In the genomic region with DNA sequence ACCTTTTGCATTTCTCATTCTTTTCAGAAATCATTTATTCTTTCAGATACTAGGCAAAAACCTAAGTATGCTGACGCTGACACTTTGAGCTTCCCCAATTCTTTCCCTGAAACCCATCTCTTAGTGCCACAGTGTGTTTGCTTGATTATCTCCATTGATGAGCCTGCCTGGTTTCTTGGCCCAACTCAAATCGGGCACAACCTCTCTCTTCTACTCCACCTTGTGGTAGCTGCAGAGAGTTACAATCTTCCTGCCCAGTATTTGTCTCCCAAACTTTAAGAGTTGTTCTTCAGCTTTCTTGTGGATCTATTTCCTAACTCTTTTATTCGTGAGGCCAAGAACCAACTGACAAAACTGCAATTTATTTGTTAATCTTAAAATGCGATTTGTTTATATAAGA, we compare ENCODE assay signal across 9 mouse cellular contexts.
DNase-seq lines count a peak whose midpoint lies in the region; ATAC-seq lines count a peak whose summit lies in the region.
"Had no signal": no experiment of that assay in that cellular context is flagged by ENCODE, and none has a peak within 500 bp of the region (broad histone marks: within the 10 kb centered on the region; RNA-seq: fewer than 3 reads in every experiment).

No protein-coding gene starts in this region.

- H3K4me3 ChIP-seq in liver, embryonic 11.5 days (ENCODE audit: low read depth, low read length): no peak overlapping the region
- H3K4me3 ChIP-seq: midbrain, embryonic 12.5 days had no signal

- no peaks in the 10 kb centered on the region for H3K4me1 ChIP-seq in liver, embryonic 11.5 days (replicated peaks; ENCODE audit: control insufficient read depth, insufficient read depth, low read length)
- H3K4me1 ChIP-seq: midbrain, embryonic 12.5 days had no signal

- no peaks in the 10 kb centered on the region for H3K36me3 ChIP-seq in liver, embryonic 11.5 days (ENCODE audit: control insufficient read depth, insufficient read depth, low read length)
- H3K36me3 ChIP-seq: midbrain, embryonic 12.5 days had no signal

- no peak overlapping the region for H3K9ac ChIP-seq in liver, embryonic 11.5 days (ENCODE audit: low read depth, low read length)
- H3K9ac ChIP-seq: midbrain, embryonic 12.5 days had no signal

- DNase-seq in adrenal gland, postnatal 14 days: peak; percentile 20
- DNase-seq in adrenal gland, adult 8-10 months: no peak
- no peak for DNase-seq in liver, embryonic 11.5 days (ENCODE audit: low spot score)
- DNase-seq in liver: no peak
- peak; percentile 6 for DNase-seq in c-Kit-negative CD71-positive TER-119-positive erythroid progenitor cells, embryonic 14.5 days (ENCODE audit: low read depth, low spot score)
- DNase-seq in urinary bladder, postnatal 4 days (ENCODE audit: low spot score in 2 of 2): no peak

- H3K27ac ChIP-seq in liver, embryonic 11.5 days (ENCODE audit: low read depth, low read length): no peak overlapping the region
- H3K27ac ChIP-seq: midbrain, embryonic 12.5 days had no signal

- H3K9me3 ChIP-seq in liver, embryonic 11.5 days (ENCODE audit: control insufficient read depth, low read length): no peaks in the 10 kb centered on the region
- H3K9me3 ChIP-seq: midbrain, embryonic 12.5 days had no signal

- no peak overlapping the region for H3K4me2 ChIP-seq in liver, embryonic 11.5 days
- H3K4me2 ChIP-seq: midbrain, embryonic 12.5 days had no signal

- 17% methylated on average over 4 of the region's 4 CpGs for WGBS in liver, embryonic 11.5 days

- no peaks in the 10 kb centered on the region for H3K27me3 ChIP-seq in liver, embryonic 11.5 days (replicated peaks; ENCODE audit: control insufficient read depth, insufficient read depth, low read length)
- H3K27me3 ChIP-seq: midbrain, embryonic 12.5 days had no signal

- 0 out of 2 replicates have a peak, but pooled peaks have one; percentile 60 for ATAC-seq in liver, embryonic 11.5 days (replicated peaks; ENCODE audit: low FRiP score)
- ATAC-seq in granulocyte monocyte progenitor cell, adult 5-6 weeks (replicated peaks; ENCODE audit: poor library complexity, severe bottlenecking): peak; percentile 98
- peak; percentile 50; the same call in 1 of the 2 replicates for ATAC-seq in monocyte, adult 5-6 weeks (replicated peaks; ENCODE audit: insufficient number of reproducible peaks, low FRiP score, low TSS enrichment, poor library complexity, severe bottlenecking)

Comparison
In these comparisons a context has a peak if more than half of its experiments do, and no peak if none do; other contexts are left out.
1. DNase-seq: peak in adrenal gland, postnatal 14 days (single experiment) and c-Kit-negative CD71-positive TER-119-positive erythroid progenitor cells, embryonic 14.5 days (single experiment); none in adrenal gland, adult 8-10 months (single experiment), liver, embryonic 11.5 days (single experiment), liver (single experiment) and urinary bladder, postnatal 4 days (0 of 2).
2. Peak in every context shown above with its lines, with median percentiles within 50 percentile points of each other: ATAC-seq.